Mouse (Mus musculus) mature B cell (primary cell): ENCODE results near the gene Parp2.

Source experiments
- in situ Hi-C: fragments of 300-500 bp; cut with MboI; formaldehyde crosslinking; loops from 2 replicates; pipeline ENCODE4 v1.14.3; 2019

The Parp2 gene

GRCm38 (mm10) chr14:50807487-50808072, at the start of gene Parp2, which contains the start of gene Ccnb1ip1:
Gene Parp2, plus strand, starts transcription at chr14:50807841.
Gene Ccnb1ip1, minus strand, starts transcription at chr14:50807732.
- in situ Hi-C loops, result loop anchor here (10.0 kb wide), 2 partner anchors 127 to 257 kb away; partner anchors contain the start of genes Pip4p1 and Pnp

GRCm38 (mm10) chr14:50758416-50759085, 49.1 kb upstream of the Parp2 start:
- in situ Hi-C loops, result no loop called here

- in situ Hi-C loops, result no loop called here
Measured at GRCm38 (mm10) chr14:50765736-50766135, 41.9 kb upstream of the Parp2 start.

- in situ Hi-C loops, result no loop called here
Measured at GRCm38 (mm10) chr14:50771342-50771741, 36.3 kb upstream of the Parp2 start.

GRCm38 (mm10) chr14:50782166-50782565, 25.5 kb upstream of the Parp2 start:
- in situ Hi-C loops, result loop anchor here (25.0 kb wide), 1 partner anchor 480 kb away; the partner anchor contains the start of gene Rnase2a

GRCm38 (mm10) chr14:50784391-50785250, 23.0 kb upstream of the Parp2 start:
- in situ Hi-C loops, result loop anchor here (25.0 kb wide), 1 partner anchor 478 kb away; the partner anchor contains the start of gene Rnase2a

- in situ Hi-C loops, result loop anchor here (25.0 kb wide), 1 partner anchor 477 kb away; the partner anchor contains the start of gene Rnase2a
Measured at GRCm38 (mm10) chr14:50785251-50785637, 22.4 kb upstream of the Parp2 start, which contains the start of gene Ttc5. Gene Ttc5, minus strand, starts transcription at chr14:50785519.

GRCm38 (mm10) chr14:50788157-50788556, 19.5 kb upstream of the Parp2 start:
- in situ Hi-C loops, result loop anchor here (25.0 kb wide), 1 partner anchor 474 kb away; the partner anchor contains the start of gene Rnase2a

- in situ Hi-C loops, result loop anchor here (25.0 kb wide), 1 partner anchor 467 kb away; the partner anchor contains the start of gene Rnase2a
Measured at GRCm38 (mm10) chr14:50795261-50795935, 12.2 kb upstream of the Parp2 start.

- in situ Hi-C loops, result loop anchor here (25.0 kb wide), 1 partner anchor 466 kb away; the partner anchor contains the start of gene Rnase2a
Measured at GRCm38 (mm10) chr14:50795965-50796364, 11.7 kb upstream of the Parp2 start.

- in situ Hi-C loops, result loop anchor here (25.0 kb wide), 1 partner anchor 466 kb away; the partner anchor contains the start of gene Rnase2a
Measured at GRCm38 (mm10) chr14:50796464-50796863, 11.2 kb upstream of the Parp2 start.

- in situ Hi-C loops, result loop anchor here (25.0 kb wide), 1 partner anchor 464 kb away; the partner anchor contains the start of gene Rnase2a
Measured at GRCm38 (mm10) chr14:50798512-50798911, 9.1 kb upstream of the Parp2 start.

- in situ Hi-C loops, result loop anchor here (10.0 to 25.0 kb wide), 3 partner anchors 135 to 463 kb away; partner anchors contain the start of genes Pip4p1, Pnp and Rnase2a
Measured at GRCm38 (mm10) chr14:50799502-50800259, 8.0 kb upstream of the Parp2 start.

GRCm38 (mm10) chr14:50802441-50802840, 5.2 kb upstream of the Parp2 start:
- in situ Hi-C loops, result loop anchor here (10.0 kb wide), 2 partner anchors 132 to 262 kb away; partner anchors contain the start of genes Pip4p1 and Pnp

- in situ Hi-C loops, result loop anchor here (10.0 kb wide), 2 partner anchors 132 to 262 kb away; partner anchors contain the start of genes Pip4p1 and Pnp
Measured at GRCm38 (mm10) chr14:50802843-50803562, 4.6 kb upstream of the Parp2 start.

- in situ Hi-C loops, result loop anchor here (10.0 kb wide), 2 partner anchors 130 to 260 kb away; partner anchors contain the start of genes Pip4p1 and Pnp
Measured at GRCm38 (mm10) chr14:50804683-50805082, 3.0 kb upstream of the Parp2 start.

- in situ Hi-C loops, result loop anchor here (10.0 kb wide), 2 partner anchors 128 to 258 kb away; partner anchors contain the start of genes Pip4p1 and Pnp
Measured at GRCm38 (mm10) chr14:50806469-50806868, 1.2 kb upstream of the Parp2 start.

- in situ Hi-C loops, result no loop called here
Measured at GRCm38 (mm10) chr14:50813060-50813459, 5.4 kb downstream of the Parp2 start.

GRCm38 (mm10) chr14:50823240-50823639, 15.6 kb downstream of the Parp2 start:
- in situ Hi-C loops, result loop anchor here (10.0 kb wide), 1 partner anchor 102 kb away; the partner anchor contains the start of genes Apex1 and Osgep
